Mouse (Mus musculus) cerebellum, postnatal 25 days (tissue): ENCODE measurements around the gene Klhl41.

ENCODE experiments used
- DNase-seq, 2 experiments: peaks; one replicate each; pipeline ENCODE4 v3.0.0; 2021; ENCODE audit warnings: mixed read lengths in 2 of 2

Klhl41 gene

GRCm38 (mm10) chr2:69683036-69683805 is 13.3 kb downstream of the Klhl41 start:
- DNase-seq, result no peak

GRCm38 (mm10) chr2:69684488-69684887 is 14.6 kb downstream of the Klhl41 start:
- no peak for DNase-seq

GRCm38 (mm10) chr2:69690214-69690613 is 20.3 kb downstream of the Klhl41 start:
- DNase-seq, result no peak

- DNase-seq, result no peak
Measured at GRCm38 (mm10) chr2:69690843-69691242, 20.9 kb downstream of the Klhl41 start.

DNA sequence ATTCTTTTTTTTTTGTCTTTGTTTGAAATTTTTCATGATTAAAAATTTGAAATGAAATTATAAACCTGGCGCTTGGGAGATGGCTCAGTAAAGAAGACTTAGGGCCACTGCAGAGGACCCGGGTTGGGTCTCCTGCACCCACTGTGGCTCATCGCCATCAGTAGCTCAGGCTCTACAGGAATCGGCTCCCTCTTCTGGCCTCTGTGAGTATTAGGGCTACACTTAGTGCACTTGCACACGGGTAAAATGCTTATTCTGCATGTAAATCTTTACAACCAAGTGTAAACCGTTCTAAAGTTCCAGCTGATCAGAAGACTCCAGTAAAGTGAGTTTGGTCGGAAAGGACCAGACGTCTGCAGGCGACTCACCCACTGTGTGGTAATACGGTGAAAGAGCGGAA is 23.6 kb downstream of the Klhl41 start:
- no peak for DNase-seq

DNA sequence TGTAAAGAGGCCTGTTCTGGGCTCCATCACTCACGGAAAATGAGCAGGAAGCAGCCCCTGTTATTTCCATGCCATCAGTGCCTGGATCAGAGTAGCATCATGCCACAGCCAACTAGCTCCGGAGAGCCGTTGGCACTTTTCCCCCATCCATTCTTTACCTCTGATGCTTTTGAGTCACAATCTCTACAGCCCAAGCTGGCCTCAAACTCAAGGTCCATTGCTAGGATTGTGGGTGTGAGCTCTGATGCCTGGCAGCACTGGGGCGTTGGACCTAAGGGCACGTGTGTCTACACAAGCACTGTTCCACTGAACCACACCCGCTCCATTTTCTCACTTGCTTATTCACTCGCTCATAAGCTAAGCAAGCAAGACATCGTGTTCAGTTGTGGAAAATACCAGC is 30.5 kb downstream of the Klhl41 start:
- DNase-seq, result no peak

GRCm38 (mm10) chr2:69712171-69712570 is 42.3 kb downstream of the Klhl41 start:
- DNase-seq, result no peak

DNA sequence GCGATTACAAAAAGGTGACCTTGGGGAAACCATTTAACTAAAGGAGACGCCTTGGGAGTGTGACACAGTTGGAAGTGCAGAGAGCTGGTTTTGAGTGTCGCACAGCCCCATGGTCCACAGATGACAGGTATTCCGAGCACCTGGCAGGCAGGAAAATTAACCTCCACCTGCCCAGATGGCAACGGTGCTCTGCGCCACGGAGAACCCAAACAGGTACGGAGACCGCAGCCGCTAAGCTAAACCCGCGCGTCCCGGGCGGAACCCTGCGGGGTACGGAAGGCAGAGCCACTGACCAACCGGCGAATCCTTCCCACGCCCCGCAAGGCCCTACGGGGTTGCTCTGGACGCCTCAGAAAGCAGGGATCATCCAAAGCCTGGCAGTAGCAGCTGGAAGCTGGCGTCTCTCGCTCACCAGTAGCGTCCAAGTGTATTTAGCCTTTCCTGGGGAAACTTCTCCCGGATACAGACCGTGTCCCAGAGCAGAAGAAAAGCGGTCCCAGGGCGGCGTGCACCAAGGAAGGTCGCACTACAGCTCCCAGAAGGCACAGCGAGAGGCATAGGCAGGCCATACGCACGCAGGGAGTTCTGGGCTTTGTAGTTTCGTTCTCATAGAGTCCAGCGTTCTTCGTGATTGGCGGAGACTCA is 43.2 kb downstream of the Klhl41 start, which contains the start of gene Fastkd1:
Fastkd1 (minus strand) TSS at position 536 of the 645 bp plus-strand sequence.
- DNase-seq, result peak; percentile 87 to 89

- DNase-seq, result no peak
Measured at GRCm38 (mm10) chr2:69713626-69714014, 43.7 kb downstream of the Klhl41 start.

DNA sequence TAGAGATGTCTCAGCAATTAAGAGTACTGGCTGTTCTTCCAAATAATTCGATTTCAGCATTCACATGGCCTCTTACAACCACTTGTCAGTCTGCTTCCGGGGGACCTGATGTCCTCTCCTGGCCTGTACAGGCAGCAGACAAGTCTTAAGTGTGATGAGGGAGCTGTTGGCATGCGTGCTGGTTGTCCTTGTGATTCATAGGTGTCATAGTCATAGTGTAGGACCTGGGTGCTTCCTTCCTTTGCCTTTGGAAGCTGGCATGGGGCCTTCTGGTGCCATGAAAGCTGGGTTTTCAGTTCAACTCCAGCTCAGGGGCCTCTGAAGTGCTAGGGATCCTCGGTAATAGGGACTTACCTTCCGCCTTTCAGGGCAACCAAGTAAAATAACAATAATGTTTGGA is 44.2 kb downstream of the Klhl41 start:
- DNase-seq, result peak in 1 of 2 experiments; percentile 14

- DNase-seq, result no peak
Measured at GRCm38 (mm10) chr2:69716483-69716882, 46.6 kb downstream of the Klhl41 start.

DNA sequence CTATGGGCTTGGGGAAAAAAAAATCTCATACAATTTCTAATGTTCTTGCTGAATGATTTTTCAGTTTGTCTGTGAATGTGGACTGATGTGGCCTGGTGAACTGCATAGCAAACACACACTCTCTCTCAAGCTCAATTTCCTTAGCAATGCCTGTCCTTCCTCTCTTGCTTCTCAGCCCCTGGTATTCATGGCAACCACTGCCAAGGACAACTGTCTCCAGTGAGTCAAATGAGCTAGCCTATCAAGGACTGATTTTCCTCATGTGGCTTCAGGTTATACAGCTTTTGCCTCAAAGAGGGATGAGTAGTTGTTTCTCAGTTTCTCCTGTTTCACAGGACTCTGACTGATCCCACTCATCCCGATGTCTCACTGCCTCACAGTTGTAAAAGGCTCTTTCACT is 49.2 kb downstream of the Klhl41 start:
- DNase-seq, result no peak

DNA sequence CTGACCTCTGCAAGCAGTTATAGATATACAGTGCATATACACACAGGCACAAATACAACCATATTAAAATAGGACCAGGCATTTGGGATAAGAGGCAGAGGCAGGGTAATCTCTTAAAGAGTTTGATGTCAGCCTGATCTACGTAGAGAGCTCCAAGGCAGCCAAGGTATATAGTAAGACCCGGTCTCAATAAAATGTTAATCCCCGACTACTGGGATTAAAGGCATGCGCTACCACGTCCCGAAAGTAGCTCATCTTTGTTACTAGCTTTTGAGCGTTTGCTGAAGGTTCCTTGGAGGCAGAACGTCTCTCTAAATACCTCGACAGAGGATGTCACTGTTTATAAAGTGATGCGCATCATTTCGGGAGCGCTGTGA is 52.3 kb downstream of the Klhl41 start, which contains the start of gene Ppig:
Ppig (plus strand) TSS at position 273 of the 377 bp plus-strand sequence.
- no peak for DNase-seq

GRCm38 (mm10) chr2:69722650-69723518 is 53.0 kb downstream of the Klhl41 start:
- DNase-seq, result peak; percentile 95 to 97

DNA sequence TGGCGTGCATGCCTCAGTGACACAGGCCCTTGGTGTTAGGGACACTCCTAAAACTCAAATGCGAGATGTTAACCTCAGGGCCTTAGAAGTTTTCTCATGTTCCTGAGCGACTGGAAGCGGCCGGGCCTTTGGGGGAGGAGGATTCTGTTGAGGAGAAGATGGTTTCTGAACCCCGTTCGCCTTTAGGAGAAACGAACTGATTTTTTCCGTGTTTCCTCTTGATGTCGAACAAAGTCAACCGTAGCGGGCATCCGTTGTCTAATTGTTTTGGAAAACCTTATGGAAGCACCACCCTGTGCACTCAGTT is 53.6 kb downstream of the Klhl41 start:
- no peak for DNase-seq
